8 mouse cellular contexts compared by ENCODE assay signal in genomic region chr2:104590829-104591117, GRCm38 (mm10). TPM values are rescaled to one million over a fixed set of nuclear protein-coding genes. Genes with fewer than 3 reads are reported as not detected.
DNase-seq lines count a peak whose midpoint lies in the region; ATAC-seq and TF ChIP-seq lines count a peak whose summit lies in the region.

No protein-coding gene starts in this region.

- no peaks in the 10 kb centered on the region for H3K36me3 ChIP-seq in embryonic facial prominence, embryonic 15.5 days
- H3K36me3 ChIP-seq in intestine, embryonic 16.5 days (ENCODE audit: control insufficient read depth, insufficient read depth, low read length) = no peaks in the 10 kb centered on the region
- H3K36me3 ChIP-seq in neural tube, embryonic 14.5 days (ENCODE audit: control insufficient read depth, insufficient read depth, low read length) = no peaks in the 10 kb centered on the region

- no peak for DNase-seq in lung, adult 2 months
- DNase-seq in lung, adult 18-20 months = no peak
- no peak for DNase-seq in frontal cortex, postnatal 25 days (ENCODE audit: low spot score in 2 of 2)
- no peak for DNase-seq in left cerebral cortex, postnatal 25 days (ENCODE audit: low spot score in 2 of 2)

- peak overlapping the region; percentile 87 for H3K27ac ChIP-seq in embryonic facial prominence, embryonic 15.5 days (replicated peaks)
- H3K27ac ChIP-seq in intestine, embryonic 16.5 days (ENCODE audit: low read length) = peak overlapping the region; percentile 71
- H3K27ac ChIP-seq in neural tube, embryonic 14.5 days (ENCODE audit: low read depth, low read length) = peak overlapping the region; percentile 92

- peak overlapping the region; percentile 91 for H3K9ac ChIP-seq in embryonic facial prominence, embryonic 15.5 days
- peak overlapping the region; percentile 82 for H3K9ac ChIP-seq in intestine, embryonic 16.5 days (ENCODE audit: low read depth, low read length)
- H3K9ac ChIP-seq in neural tube, embryonic 14.5 days (replicated peaks; ENCODE audit: low read depth, low read length) = peak overlapping the region; percentile 92

- TF ChIP-seq CTCF in lung, adult 2 months (IDR thresholded peaks at IDR 0.05; ENCODE audit: insufficient read depth, low read length) = no peak

- WGBS in lung, adult 2 months = under 1% methylated on average over 19 of the region's 19 CpGs
- under 1% methylated on average over 19 of the region's 19 CpGs for WGBS in embryonic facial prominence, embryonic 15.5 days
- under 1% methylated on average over 19 of the region's 19 CpGs for WGBS in intestine, embryonic 16.5 days
- WGBS in neural tube, embryonic 14.5 days = under 1% methylated on average over 19 of the region's 19 CpGs

- no peak for TF ChIP-seq POLR2A in lung, adult 2 months (IDR thresholded peaks at IDR 0.05; ENCODE audit: borderline replicate concordance, extremely low read depth, low read depth, low read length)

- no peak for ATAC-seq in embryonic facial prominence, embryonic 15.5 days (ENCODE audit: insufficient number of reproducible peaks, low FRiP score, low TSS enrichment, low read depth)
- no peak for ATAC-seq in intestine, embryonic 16.5 days
- no peak for ATAC-seq in neural tube, embryonic 14.5 days (ENCODE audit: low read depth)
- no peak; the same call in 1 of the 2 replicates for ATAC-seq in megakaryocyte progenitor cell, adult 5-6 weeks (replicated peaks; ENCODE audit: poor library complexity)

- no peaks in the 10 kb centered on the region for H3K9me3 ChIP-seq in embryonic facial prominence, embryonic 15.5 days (replicated peaks)
- no peaks in the 10 kb centered on the region for H3K9me3 ChIP-seq in intestine, embryonic 16.5 days (ENCODE audit: control insufficient read depth, low read length)
- no peaks in the 10 kb centered on the region for H3K9me3 ChIP-seq in neural tube, embryonic 14.5 days (ENCODE audit: control insufficient read depth, low read length)

- peak overlapping the region; percentile 81 for H3K4me3 ChIP-seq in lung, adult 2 months (replicated peaks; ENCODE audit: extremely low read depth, low read depth, low read length)
- H3K4me3 ChIP-seq in embryonic facial prominence, embryonic 15.5 days (replicated peaks) = peak overlapping the region; percentile 75
- H3K4me3 ChIP-seq in intestine, embryonic 16.5 days (ENCODE audit: low read length) = peak overlapping the region; percentile 69
- peak overlapping the region; percentile 83 for H3K4me3 ChIP-seq in neural tube, embryonic 14.5 days (ENCODE audit: low read depth, low read length)

- peak overlapping the region; percentile 58 for H3K4me2 ChIP-seq in embryonic facial prominence, embryonic 15.5 days (replicated peaks)
- H3K4me2 ChIP-seq in intestine, embryonic 16.5 days (ENCODE audit: low read depth, low read length) = peak overlapping the region; percentile 69
- H3K4me2 ChIP-seq in neural tube, embryonic 14.5 days (ENCODE audit: low read depth, low read length) = peak overlapping the region; percentile 81

- peaks cover 10% of the 10 kb centered on the region for H3K4me1 ChIP-seq in lung, adult 2 months (ENCODE audit: control insufficient read depth, insufficient read depth, low read length)
- H3K4me1 ChIP-seq in embryonic facial prominence, embryonic 15.5 days = peaks cover 10% of the 10 kb centered on the region
- H3K4me1 ChIP-seq in intestine, embryonic 16.5 days (ENCODE audit: control insufficient read depth, insufficient read depth, low read length) = peaks cover 10% of the 10 kb centered on the region
- H3K4me1 ChIP-seq in neural tube, embryonic 14.5 days (ENCODE audit: control insufficient read depth, insufficient read depth, low read length) = peaks cover 19% of the 10 kb centered on the region

- no peaks in the 10 kb centered on the region for H3K27me3 ChIP-seq in embryonic facial prominence, embryonic 15.5 days
- H3K27me3 ChIP-seq in intestine, embryonic 16.5 days (replicated peaks; ENCODE audit: control insufficient read depth, insufficient read depth, low read length) = no peaks in the 10 kb centered on the region; the same call in 1 of the 2 replicates
- H3K27me3 ChIP-seq in neural tube, embryonic 14.5 days (ENCODE audit: control insufficient read depth, insufficient read depth, low read length) = no peaks in the 10 kb centered on the region

- intact Hi-C loops in left cerebral cortex, postnatal 25 days (cut with DNase I) = loop anchor here (1.0 kb wide), 1 partner anchor 96 kb away; the partner anchor contains the start of gene Hipk3

RNA-seq across cellular contexts. Expression of gene Cstf3, which starts 0.5 kb away (rescaled TPM):
- 5.1 and 9.7 TPM in 2 replicates for polyA plus RNA-seq in lung, adult 2 months (2012; rRNA removed)
- 64.5 and 65.2 TPM in 2 replicates for polyA plus RNA-seq in embryonic facial prominence, embryonic 15.5 days (2015; fragmentation: Nextera tagmentation; extraction: Ambion mirVana)
- polyA plus RNA-seq in intestine, embryonic 16.5 days (2015; fragmentation: Nextera tagmentation; extraction: Ambion mirVana) = 43.4 and 49.1 TPM in 2 replicates
- 104 and 105 TPM in 2 replicates for polyA plus RNA-seq in neural tube, embryonic 14.5 days (2014; fragmentation: Nextera tagmentation; extraction: Ambion mirVana)
- 41.5 and 60.7 TPM in 2 replicates for total RNA-seq in megakaryocyte progenitor cell, adult 5-6 weeks (2015)
- total RNA-seq in megakaryocyte progenitor cell, adult 5-6 weeks (2017) = 20.9 and 24.5 TPM in 2 replicates
- total RNA-seq in left cerebral cortex, postnatal 25 days (2021) = 10 to 100 TPM; 41.6 to 43.7 TPM
